Mouse (Mus musculus): ENCODE measurements at regions not wholly inside any gene's neighbourhood (a gene's known extent, or its start where the extent isn't known, plus 50 kb on each side); places are given as distances from the start of the nearest gene placed in this dataset.
"Not testable (repeated sequence)": the region's sequence is repeated elsewhere in the genome, so short reads cannot be mapped to it uniquely, and the experiment has no call there.

DNA sequence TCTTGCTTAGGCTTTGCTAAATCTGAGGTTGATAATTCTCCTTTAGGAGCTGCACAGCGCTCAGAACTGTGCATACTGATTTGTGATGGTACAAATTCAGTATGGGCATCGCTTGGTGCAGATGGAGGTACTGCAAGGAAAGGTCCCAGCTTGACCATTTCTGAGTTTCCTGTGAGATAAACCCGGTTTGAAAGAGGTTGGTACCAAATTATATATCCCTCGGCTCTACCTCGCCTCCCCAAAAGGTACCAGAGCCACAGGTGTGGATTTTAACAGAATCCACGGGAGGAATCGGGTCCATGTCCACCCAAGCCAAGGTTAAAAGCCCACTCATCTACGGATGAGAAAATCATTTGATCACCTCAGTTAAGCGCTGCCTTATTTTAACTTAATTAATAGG lies 172.5 kb upstream of the Zfp808 start:
- not testable (repeated sequence) for DNase-seq

DNA sequence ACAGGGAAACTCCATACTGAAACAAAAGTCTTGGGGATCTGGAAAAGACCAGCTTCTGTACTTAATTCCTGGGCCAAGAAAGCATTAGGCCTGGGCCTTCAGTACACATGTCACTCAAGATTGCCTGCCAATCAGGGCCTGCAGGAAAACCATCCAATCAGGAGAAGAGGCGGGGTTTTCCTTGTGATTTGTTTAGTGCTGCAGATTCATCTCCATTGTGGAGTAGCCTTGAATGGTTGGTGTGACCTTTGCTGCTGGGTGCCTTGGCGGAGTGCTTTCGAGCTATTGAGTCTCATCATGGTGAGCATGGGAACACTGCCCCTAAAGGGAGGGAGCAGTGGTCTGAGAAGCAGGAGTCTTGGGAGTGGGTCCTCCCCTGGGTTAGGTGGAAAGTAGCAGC lies 150.8 kb upstream of the Zfp808 start:
- not testable (repeated sequence) for DNase-seq

DNA sequence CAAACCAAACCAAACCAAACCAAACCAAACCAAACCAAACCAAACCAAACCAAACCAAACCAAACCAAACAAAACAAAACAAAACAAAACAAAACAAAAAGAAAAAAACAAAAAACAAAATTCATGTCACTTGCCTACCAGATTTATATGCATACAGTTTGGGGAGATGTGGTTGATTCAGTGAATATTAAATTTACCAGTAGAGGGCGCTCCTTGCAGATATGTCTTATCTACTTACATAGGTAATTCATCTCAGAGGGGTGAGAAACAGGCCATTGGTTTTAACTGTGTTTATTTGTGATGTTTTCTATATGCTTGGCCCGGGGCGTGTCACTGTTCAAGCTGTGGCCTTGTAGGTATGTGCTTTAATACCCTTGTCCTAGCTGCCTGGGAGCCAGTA lies 133.2 kb upstream of the Zfp808 start:
- DNase-seq = not testable (repeated sequence)

DNA sequence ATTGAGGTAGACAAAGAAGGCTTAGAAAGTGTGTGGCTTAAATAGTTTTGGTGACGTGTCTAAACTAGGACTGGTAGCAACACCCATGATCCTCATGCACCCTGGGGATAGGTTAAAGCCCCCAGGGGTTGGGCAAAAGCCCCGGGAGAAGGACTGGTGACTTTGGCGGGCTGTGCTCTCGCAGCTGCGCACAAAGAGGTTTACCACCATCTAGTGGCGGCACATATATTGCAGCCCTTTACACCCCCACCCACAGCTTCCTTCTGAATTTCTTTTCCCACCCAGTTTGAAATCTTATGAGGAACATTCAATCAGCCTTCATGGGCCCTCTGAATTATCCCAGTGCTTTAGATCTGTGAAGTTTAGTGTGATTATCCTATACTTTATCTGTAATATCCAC lies 130.9 kb upstream of the Zfp808 start:
- DNase-seq = not testable (repeated sequence)

DNA sequence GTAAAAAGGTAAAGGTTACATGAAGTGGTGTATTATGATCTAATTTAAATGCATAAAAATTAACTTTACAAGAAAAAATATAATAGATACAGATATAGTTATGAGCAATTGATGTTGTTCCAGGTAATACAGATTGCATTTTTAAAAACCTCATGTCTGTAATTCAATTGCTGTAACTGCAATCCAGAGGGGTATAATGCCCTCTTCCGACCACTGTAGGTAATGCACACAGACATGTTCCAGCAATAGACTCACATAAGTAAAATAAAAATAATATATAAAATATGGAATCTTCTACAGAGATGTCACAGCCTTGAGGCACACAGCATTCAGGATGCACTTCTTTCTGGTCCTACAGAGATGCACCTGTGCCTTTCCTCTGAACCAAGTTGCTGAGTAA lies 122.4 kb upstream of the Zfp808 start:
- not testable (repeated sequence) for DNase-seq

DNA sequence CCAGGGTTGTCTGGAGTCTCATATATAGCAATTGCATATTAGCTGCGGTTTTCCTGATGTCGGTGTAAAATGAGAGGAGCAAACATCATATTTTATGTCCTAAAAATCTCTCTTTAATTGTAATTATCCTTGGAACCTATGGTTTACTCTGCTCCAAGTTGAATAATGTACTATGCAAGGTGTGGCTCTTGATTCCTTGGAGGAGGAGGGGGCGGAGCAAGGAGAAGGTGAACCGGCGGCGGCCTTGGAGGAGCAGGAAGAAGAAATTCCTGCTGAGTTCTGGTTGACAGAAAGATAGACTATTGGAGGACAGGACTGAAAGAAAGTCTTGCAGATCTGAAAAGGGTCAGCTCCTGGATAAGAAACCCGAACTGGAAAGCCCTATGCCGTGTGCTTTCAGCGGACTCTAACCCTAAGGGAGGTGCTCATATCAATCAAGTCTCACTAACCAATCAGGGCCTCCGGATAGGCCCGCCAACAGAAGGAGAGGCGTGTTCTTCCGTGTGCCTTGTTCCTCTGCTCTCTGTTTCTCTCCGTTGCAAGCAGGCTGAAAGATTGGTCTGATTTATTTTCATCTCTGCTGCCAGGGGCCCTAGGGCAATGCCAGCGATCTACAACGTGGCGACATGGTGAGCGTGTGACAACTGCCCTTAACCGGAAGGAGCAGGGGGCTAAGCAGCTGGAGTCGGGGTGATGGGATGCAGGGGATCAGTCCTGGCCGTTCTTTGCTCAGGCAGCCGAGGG lies 114.1 kb upstream of the Zfp808 start:
- peak; percentile 12 for DNase-seq

DNA sequence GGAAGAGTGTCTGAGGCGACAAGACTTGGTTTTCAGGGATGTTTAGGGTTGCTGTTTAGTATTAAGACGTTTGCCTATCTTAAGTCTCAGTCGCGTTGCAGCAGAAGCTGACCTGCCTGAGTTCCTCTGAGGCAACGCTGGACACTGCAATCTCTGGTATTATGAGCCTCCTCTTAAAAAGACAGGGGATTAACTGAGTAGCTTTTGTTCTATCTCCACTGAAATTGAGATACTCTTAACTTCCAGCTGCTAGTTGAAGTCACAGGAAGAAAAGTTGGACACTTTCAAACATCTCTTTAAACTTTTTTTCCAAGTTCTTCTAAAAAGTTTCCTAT lies 113.6 kb upstream of the Zfp808 start:
- DNase-seq = not testable (repeated sequence)

DNA sequence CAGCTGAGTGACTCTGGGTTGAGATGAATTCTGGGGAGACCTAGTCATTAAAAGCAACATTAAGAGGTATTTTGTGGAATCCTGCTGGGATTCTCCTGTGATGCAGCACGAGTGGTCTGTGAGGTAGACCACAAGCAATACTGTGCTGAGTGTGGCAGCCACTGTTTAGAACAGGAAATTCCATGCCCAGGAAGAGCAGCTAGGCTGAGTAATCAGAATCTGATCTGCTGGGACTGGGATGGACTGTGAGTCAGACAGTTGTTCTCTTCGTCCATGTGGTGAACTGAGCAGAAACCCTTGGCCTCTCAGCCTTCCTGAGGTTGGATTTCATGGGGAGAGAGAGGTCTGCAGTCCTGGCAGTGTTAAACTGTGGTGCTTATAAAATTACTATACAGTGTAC lies 92.0 kb upstream of the Zfp808 start:
- not testable (repeated sequence) for DNase-seq

DNA sequence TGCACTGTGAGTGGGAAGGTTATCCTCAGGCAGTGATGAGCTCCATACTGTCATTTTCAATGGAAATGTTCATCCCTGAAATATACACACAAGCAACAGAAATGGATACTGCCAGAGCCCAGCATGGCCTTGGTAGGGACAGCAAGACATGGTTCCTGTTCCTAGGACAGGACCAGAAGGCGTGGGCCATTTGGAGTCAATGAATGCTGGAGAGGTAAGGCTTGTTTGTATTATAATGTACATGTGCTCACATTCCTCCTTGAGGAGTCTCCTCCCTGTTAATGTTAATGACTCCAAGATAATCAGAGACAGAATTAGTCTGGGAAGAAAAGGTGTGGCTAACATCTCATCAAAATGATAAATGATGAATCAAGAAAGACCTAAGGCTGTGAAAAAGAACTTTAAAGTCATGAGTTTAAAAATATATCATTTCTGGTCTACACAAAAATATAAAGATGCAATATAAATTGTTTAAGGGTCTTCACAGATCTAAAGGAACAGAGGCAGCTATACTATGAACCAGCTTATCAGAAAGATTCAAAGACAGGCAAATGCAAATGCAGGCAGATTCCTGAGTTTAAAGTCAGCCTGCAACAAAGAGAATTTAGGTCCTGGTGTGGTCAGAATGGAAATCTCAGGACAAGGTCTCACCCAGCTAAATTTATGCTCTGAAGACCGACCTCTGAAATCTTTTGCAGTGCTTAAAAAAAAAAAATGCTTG lies 51.6 kb upstream of the Zfp808 start:
- not testable (repeated sequence) for DNase-seq

DNA sequence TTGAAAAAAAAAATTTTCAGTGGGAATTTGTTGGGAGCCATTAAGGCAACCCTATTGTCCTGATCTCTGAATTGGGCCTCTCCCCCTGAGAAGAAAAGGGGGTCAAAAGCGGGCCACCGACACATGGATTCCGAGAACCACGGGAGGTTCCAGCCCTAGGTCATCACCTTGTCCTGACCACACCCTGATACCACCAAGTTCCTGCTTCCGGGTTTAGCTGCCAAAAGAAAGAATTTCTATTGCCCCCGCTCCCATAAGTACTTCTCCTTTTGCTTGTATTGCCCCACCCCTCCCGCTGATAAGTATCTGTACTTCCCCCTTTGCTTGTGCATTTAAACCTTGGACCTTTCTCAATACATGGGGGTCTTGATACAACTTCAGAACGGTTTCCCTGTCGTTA lies 50.8 kb upstream of the Zfp808 start:
- DNase-seq = not testable (repeated sequence)

All from cerebellum, adult 11 months (tissue).